Mouse (Mus musculus) bone marrow, adult 2 months (tissue): ENCODE data around the gene Taf5.

Experiments used
- CTCF ChIP-seq: fragments of 200-500 bp; IDR thresholded peaks from 2 replicates; pipeline ENCODE4 v1.5.1; 2011; ENCODE audit warnings: low read length, control low read depth; ENCODE audit not compliant: control insufficient read depth, insufficient read depth
- POLR2A ChIP-seq: fragments of 200-500 bp; IDR thresholded peaks from 2 replicates; pipeline ENCODE4 v1.6.1; 2011; ENCODE audit warnings: low read depth, mild to moderate bottlenecking, control low read depth, low read length, borderline replicate concordance; ENCODE audit not compliant: control insufficient read depth

DNA sequence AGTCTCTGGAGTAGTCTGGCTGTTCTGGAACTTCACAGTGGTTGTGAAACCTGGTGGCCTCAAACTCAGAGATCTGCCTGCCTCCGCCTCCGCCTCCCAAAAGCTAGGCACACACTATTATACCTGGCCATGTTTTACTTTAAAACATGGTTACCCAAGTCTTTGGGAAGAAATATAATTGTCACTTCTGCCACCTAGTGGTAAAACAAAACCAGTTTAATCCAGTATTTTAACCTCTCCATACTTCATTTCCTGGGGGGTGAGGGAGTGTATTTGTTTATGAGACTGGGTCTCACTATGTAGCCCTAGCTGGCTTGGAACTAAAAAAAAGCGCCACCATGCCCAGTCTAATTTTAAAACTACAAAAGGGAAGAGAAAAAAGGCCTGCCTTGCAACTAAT lies 23.9 kb upstream of the Taf5 start:
- no peak for TF ChIP-seq CTCF
- no peak for TF ChIP-seq POLR2A
